Mouse (Mus musculus) brain, embryonic 14.5 days (tissue): Measurements from ENCODE around the gene Chst1.

Experiments used
- CTCF ChIP-seq: fragments of 200-500 bp; IDR thresholded peaks from 2 replicates; pipeline ENCODE4 v1.5.1; 2012; ENCODE audit warnings: inconsistent platforms, mild to moderate bottlenecking, moderate library complexity, borderline replicate concordance; ENCODE audit not compliant: insufficient read depth, insufficient read length; ENCODE audit errors: extremely low read depth
- POLR2A ChIP-seq: fragments of 200-500 bp; IDR thresholded peaks from 2 replicates; pipeline ENCODE4 v1.6.1; 2012; ENCODE audit warnings: mild to moderate bottlenecking, inconsistent platforms, borderline replicate concordance; ENCODE audit not compliant: poor library complexity, insufficient read depth, insufficient read length, severe bottlenecking; ENCODE audit errors: extremely low read depth

GRCm38 (mm10) chr2:92582596-92582995, 16.9 kb upstream of the Chst1 start:
- no peak for TF ChIP-seq POLR2A
- no peak for TF ChIP-seq CTCF
